Mouse (Mus musculus): ENCODE data around the gene Angptl2. TPM values are rescaled to one million over a fixed set of nuclear protein-coding genes. Genes with fewer than 3 reads are reported as not detected.

Gene Angptl2
- polyA plus RNA-seq (2014; fragmentation: Nextera tagmentation; extraction: Ambion mirVana) = 30.1 and 30.3 TPM in 2 replicates

DNA sequence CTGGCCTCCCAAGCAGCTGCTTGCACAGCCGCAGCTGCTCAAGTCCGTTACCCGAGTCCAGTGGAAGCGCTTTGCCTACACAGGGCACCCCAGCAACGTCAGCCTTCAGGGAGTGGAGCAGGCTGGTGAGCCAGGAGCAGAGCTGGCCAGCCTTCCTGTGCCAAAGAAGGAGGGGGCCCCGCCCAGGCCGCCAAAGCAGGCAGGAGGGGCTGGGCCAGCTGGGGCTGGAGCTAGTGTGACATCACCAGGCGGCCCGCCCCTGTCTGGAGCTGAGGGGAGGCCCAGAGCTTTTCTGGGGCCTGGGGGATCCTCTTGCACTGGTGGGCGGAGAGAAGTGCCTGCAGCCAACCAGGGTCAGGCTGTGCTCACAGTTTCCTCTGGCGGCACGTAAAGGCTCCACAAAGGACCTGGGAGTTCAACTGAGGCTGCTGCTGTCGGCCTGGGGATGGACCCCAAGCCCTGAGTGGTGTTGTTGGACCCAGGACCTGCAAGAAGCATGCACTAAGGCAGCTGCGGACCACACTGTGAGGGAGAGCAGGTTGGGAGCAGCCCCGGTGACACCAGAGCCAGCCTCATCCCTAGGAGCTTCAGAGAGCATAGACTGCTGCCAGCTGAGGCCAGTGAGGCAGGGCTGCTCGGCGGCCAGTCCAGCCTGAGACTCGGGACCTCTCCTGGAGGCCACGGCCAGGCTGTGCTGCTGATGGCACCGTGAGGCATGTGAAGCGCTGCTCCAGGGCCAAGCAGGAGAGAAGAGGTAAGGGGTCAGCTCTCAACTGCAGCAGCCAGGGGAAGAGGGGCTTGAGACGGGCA lies at the start of gene Angptl2:
TSS of gene Angptl2 (plus strand) at position 370 of the 810 bp plus-strand sequence.
- DNase-seq (peak; percentile 97), ATAC-seq (ENCODE audit: insufficient read depth) (peak; percentile 99)
- Histone ChIP-seq H3K4me3 (ENCODE audit: low read depth, low read length) (peak within 1 kb of the TSS; percentile 60), H3K9me3 (ENCODE audit: low read depth, low read length) (no peaks in the 10 kb centered on the region), H3K36me3 (ENCODE audit: insufficient read depth) (no peaks in the 10 kb centered on the region), H3K9ac (peak within 1 kb of the TSS; percentile 73), H3K4me2 (peak within 1 kb of the TSS; percentile 93), H3K4me1 (ENCODE audit: insufficient read depth) (peaks cover 23% of the 10 kb centered on the region; the same call in 1 of the 2 replicates), H3K27me3 (ENCODE audit: insufficient read depth, low read length) (no peaks in the 10 kb centered on the region), H3K27ac (ENCODE audit: low read depth) (peak within 1 kb of the TSS; percentile 83)
- TF ChIP-seq CTCF (IDR thresholded peaks at IDR 0.05; ENCODE audit: low read depth) = no peak
- WGBS = 1% methylated on average over 22 of the region's 22 CpGs

DNA sequence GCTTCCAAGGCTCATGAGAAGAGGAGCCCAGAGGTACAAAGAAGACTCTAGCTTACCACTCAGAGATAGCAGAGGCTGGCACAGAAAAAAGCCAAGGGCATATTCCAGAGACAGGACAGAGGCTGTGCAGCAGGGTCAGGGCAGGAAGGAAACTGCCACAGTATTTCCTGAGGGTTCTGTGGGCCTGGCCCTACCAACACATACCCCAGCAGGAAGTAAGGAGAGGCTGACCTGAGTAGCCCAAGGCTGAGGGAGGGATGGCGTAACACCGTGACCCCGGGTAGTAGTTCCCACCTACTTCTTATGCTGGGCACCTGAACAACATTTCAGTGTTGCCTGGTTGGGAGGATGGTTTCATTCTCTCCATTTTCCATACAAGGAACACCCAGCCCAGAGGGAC lies 48.8 kb upstream of the Angptl2 start:
- no peak for ATAC-seq (ENCODE audit: insufficient read depth)
- H3K27me3 ChIP-seq (ENCODE audit: insufficient read depth, low read length) = no peaks in the 10 kb centered on the region

DNA sequence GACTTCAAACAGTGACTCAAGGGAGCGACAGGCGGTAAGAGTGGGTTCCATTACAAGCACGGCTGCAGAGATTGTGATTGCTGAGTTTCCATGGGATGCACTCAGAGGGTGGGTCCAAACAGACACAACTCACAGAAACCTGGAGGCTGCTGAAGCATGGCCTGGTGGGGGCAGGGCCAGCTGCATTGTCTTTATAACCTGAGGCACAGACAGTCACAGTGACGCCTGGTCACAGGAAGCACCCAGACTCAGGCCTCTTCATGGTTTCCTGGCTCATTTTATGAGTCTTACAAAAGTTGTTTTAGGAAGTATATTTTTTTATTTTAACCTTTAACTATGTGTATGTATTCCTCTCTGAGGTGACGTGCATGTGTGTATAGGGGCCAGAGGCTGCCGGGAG lies 46.4 kb upstream of the Angptl2 start:
- no peaks in the 10 kb centered on the region; the same call in 1 of the 2 replicates for H3K36me3 ChIP-seq (ENCODE audit: insufficient read depth)
- no peak overlapping the region for H3K9ac ChIP-seq
- DNase-seq (no peak), ATAC-seq (ENCODE audit: insufficient read depth) (no peak)
- 74% methylated on average over 6 of the region's 6 CpGs for WGBS
- H3K4me2 ChIP-seq = no peak overlapping the region
- TF ChIP-seq CTCF (IDR thresholded peaks at IDR 0.05; ENCODE audit: low read depth) = no peak
- H3K4me3 ChIP-seq (ENCODE audit: low read depth, low read length) = no peak overlapping the region
- H3K4me1 ChIP-seq (ENCODE audit: insufficient read depth) = peaks cover 12% of the 10 kb centered on the region
- no peaks in the 10 kb centered on the region for H3K27me3 ChIP-seq (ENCODE audit: insufficient read depth, low read length)
- H3K27ac ChIP-seq (ENCODE audit: low read depth) = no peak overlapping the region
- H3K9me3 ChIP-seq (ENCODE audit: low read depth, low read length) = no peaks in the 10 kb centered on the region

More for the DNA sequence above, 48.8 kb upstream of the Angptl2 start:
- DNase-seq = no peak
- H3K36me3 ChIP-seq (ENCODE audit: insufficient read depth) = no peaks in the 10 kb centered on the region; the same call in 1 of the 2 replicates
- H3K4me2 ChIP-seq = no peak overlapping the region
- H3K27ac ChIP-seq (ENCODE audit: low read depth) = no peak overlapping the region
- H3K4me1 ChIP-seq (ENCODE audit: insufficient read depth) = peaks cover 12% of the 10 kb centered on the region
- no peak overlapping the region for H3K9ac ChIP-seq
- H3K9me3 ChIP-seq (ENCODE audit: low read depth, low read length) = no peaks in the 10 kb centered on the region
- 95% methylated on average over 3 of the region's 3 CpGs for WGBS
- no peak overlapping the region for H3K4me3 ChIP-seq (ENCODE audit: low read depth, low read length)
- TF ChIP-seq CTCF (IDR thresholded peaks at IDR 0.05; ENCODE audit: low read depth) = no peak

DNA sequence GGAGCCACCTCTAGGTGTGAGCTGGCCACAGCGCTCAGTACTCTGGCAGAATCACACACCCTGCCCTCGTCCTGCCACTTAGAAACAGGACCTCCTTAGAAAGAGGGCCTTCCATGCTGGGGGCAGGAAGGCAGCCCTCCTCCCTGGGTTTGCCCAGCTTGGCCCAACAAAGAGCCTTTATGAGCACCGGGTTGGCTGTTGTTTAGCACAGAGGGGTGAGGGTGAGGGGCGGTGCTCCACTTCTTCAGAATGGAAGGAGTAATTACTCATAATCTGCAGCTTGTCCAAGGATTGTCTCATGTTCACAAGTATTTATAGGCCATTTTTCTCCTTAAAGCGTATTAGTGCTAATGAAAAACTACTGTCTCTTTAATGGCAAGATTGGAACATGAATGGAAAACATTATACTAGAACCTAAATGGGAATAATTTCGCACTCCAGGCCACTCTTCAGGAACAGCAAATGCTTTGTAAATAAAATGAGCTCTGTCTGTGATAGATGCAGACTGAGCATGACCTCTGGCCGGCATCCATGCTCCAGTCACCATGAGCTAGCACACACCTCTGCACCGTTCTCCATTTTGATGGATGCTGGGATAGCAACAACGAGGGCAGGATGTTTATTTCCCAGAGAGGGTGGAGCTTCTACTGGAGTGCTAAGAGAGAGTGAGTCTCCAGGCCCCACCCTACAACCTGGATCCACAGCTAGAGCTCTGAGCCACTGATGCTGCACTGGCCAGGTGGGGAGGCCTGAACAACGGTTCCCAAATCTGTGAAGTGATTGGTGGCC lies 44.9 kb upstream of the Angptl2 start:
- no peaks in the 10 kb centered on the region; the same call in 1 of the 2 replicates for H3K4me1 ChIP-seq (ENCODE audit: insufficient read depth)
- H3K9me3 ChIP-seq (ENCODE audit: low read depth, low read length) = no peaks in the 10 kb centered on the region
- H3K9ac ChIP-seq = no peak overlapping the region
- no peak overlapping the region for H3K27ac ChIP-seq (ENCODE audit: low read depth)
- no peaks in the 10 kb centered on the region for H3K27me3 ChIP-seq (ENCODE audit: insufficient read depth, low read length)
- ATAC-seq (ENCODE audit: insufficient read depth) (no peak), DNase-seq (no peak)
- H3K36me3 ChIP-seq (ENCODE audit: insufficient read depth) = no peaks in the 10 kb centered on the region; the same call in 1 of the 2 replicates
- 57% methylated on average over 10 of the region's 10 CpGs for WGBS
- TF ChIP-seq CTCF (IDR thresholded peaks at IDR 0.05; ENCODE audit: low read depth) = no peak
- H3K4me3 ChIP-seq (ENCODE audit: low read depth, low read length) = no peak overlapping the region
- no peak overlapping the region for H3K4me2 ChIP-seq

DNA sequence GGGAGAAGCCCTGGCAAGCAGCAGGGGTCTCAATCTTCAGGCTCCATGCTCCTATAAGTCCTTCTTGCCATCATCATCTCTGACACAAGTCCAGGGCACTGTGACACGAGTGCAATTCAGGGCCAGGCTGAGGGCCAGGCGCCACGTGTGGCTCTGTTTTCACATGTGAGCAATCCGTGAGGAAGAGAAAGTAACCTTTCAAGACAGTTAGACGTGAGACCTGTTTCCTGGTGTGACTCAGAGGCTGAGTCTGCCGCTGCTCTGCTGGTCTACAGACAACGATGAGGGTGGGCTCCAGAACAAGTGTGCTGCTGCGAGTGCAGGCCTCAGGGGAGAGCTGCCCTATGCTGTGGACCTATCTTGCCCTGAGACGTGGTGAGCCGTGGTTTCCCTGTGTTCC lies 42.7 kb upstream of the Angptl2 start:
- Histone ChIP-seq H3K4me1 (ENCODE audit: insufficient read depth) (peaks cover under 1% of the 10 kb centered on the region; the same call in 1 of the 2 replicates), H3K4me3 (ENCODE audit: low read depth, low read length) (no peak overlapping the region), H3K27me3 (ENCODE audit: insufficient read depth, low read length) (no peaks in the 10 kb centered on the region), H3K27ac (ENCODE audit: low read depth) (no peak overlapping the region), H3K36me3 (ENCODE audit: insufficient read depth) (no peaks in the 10 kb centered on the region; the same call in 1 of the 2 replicates), H3K9ac (no peak overlapping the region), H3K9me3 (ENCODE audit: low read depth, low read length) (no peaks in the 10 kb centered on the region), H3K4me2 (no peak overlapping the region)
- 63% methylated on average over 10 of the region's 10 CpGs for WGBS
- no peak for DNase-seq
- TF ChIP-seq CTCF (IDR thresholded peaks at IDR 0.05; ENCODE audit: low read depth) = no peak
- ATAC-seq (ENCODE audit: insufficient read depth) = no peak

DNA sequence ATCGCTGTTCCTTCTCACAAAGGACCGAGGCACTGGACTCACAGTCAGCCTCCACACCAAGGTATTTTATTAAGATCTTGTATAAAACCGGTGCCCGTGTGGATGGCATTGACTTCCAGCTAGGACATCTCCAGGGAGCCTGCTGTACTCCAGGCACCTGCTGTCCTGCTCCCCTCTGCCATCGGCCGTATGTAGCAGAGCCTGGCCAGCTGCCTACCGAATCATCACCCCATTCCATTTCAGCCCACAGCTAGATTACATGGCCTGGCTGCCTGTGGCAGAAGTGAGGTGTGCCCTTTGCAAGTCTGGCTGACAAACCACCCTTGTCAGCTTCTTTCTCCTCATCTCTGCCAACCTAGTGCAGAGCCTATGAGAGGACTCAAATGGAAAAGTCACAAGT lies 42.2 kb upstream of the Angptl2 start:
- H3K9me3 ChIP-seq (ENCODE audit: low read depth, low read length) = no peaks in the 10 kb centered on the region
- H3K4me2 ChIP-seq = no peak overlapping the region
- H3K27ac ChIP-seq (ENCODE audit: low read depth) = no peak overlapping the region
- H3K9ac ChIP-seq = no peak overlapping the region
- no peaks in the 10 kb centered on the region for H3K27me3 ChIP-seq (ENCODE audit: insufficient read depth, low read length)
- 88% methylated on average over 7 of the region's 7 CpGs for WGBS
- peaks cover 4% of the 10 kb centered on the region; the same call in 1 of the 2 replicates for H3K4me1 ChIP-seq (ENCODE audit: insufficient read depth)
- no peaks in the 10 kb centered on the region; the same call in 1 of the 2 replicates for H3K36me3 ChIP-seq (ENCODE audit: insufficient read depth)
- ATAC-seq (ENCODE audit: insufficient read depth) (no peak), DNase-seq (no peak)
- H3K4me3 ChIP-seq (ENCODE audit: low read depth, low read length) = no peak overlapping the region
- no peak for TF ChIP-seq CTCF (IDR thresholded peaks at IDR 0.05; ENCODE audit: low read depth)

DNA sequence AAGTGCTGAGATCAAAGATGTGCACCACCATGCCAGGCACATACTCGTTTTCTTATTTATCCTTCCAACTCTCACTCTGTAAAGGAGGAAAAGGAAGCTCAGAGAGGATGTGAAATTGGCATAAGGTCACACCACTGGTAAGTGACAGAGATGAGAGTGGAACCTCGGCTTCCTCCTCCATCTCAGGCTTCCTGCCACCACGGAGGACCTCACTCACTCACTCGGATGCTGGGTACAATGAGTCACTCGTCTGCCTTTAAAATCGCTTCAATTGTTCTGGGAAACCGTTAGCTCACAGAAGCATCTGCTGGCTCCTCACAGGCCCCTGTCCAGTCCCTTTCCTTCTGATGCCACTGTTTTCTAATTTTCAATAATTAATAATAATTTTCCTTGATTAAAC lies 39.4 kb upstream of the Angptl2 start:
- ATAC-seq (ENCODE audit: insufficient read depth) (no peak), DNase-seq (no peak)
- no peaks in the 10 kb centered on the region for H3K36me3 ChIP-seq (ENCODE audit: insufficient read depth)
- peaks cover 10% of the 10 kb centered on the region for H3K4me1 ChIP-seq (ENCODE audit: insufficient read depth)
- H3K4me2 ChIP-seq = no peak overlapping the region
- H3K4me3 ChIP-seq (ENCODE audit: low read depth, low read length) = no peak overlapping the region
- no peaks in the 10 kb centered on the region for H3K27me3 ChIP-seq (ENCODE audit: insufficient read depth, low read length)
- WGBS = 48% methylated on average over 7 of the region's 7 CpGs
- H3K9ac ChIP-seq = no peak overlapping the region
- no peak overlapping the region for H3K27ac ChIP-seq (ENCODE audit: low read depth)
- TF ChIP-seq CTCF (IDR thresholded peaks at IDR 0.05; ENCODE audit: low read depth) = no peak
- no peaks in the 10 kb centered on the region for H3K9me3 ChIP-seq (ENCODE audit: low read depth, low read length)

Measured in lung, embryonic 14.5 days (tissue).